In genomic region chr8:3671980-3672491, GRCm38 (mm10) we compare ENCODE assay signal across 7 mouse cellular contexts. TPM values are rescaled to one million over a fixed set of nuclear protein-coding genes. Genes with fewer than 3 reads are reported as not detected.
A peak's percentile ranks its signal among the peaks of the same experiment; 100 is the strongest.
DNase-seq lines count a peak whose midpoint lies in the region; ATAC-seq and TF ChIP-seq lines count a peak whose summit lies in the region.

Fcor (minus strand) TSS chr8:3672362.

- ATAC-seq in embryonic facial prominence, embryonic 12.5 days (ENCODE audit: insufficient number of reproducible peaks, insufficient read depth, low FRiP score, low TSS enrichment): peak; percentile 85
- peak; percentile 86 for ATAC-seq in limb, embryonic 12.5 days (ENCODE audit: insufficient number of reproducible peaks, insufficient read depth, low FRiP score, low TSS enrichment, low read depth)
- peak; percentile 89 for ATAC-seq in midbrain, embryonic 15.5 days (replicated peaks)

- no peaks in the 10 kb centered on the region for H3K36me3 ChIP-seq in embryonic facial prominence, embryonic 12.5 days
- no peaks in the 10 kb centered on the region for H3K36me3 ChIP-seq in kidney, adult 2 months (ENCODE audit: control insufficient read depth, insufficient read depth, low read length)
- no peaks in the 10 kb centered on the region for H3K36me3 ChIP-seq in limb, embryonic 12.5 days
- H3K36me3 ChIP-seq in midbrain, embryonic 15.5 days (replicated peaks): no peaks in the 10 kb centered on the region

- under 1% methylated on average over 23 of the region's 23 CpGs for WGBS in embryonic facial prominence, embryonic 12.5 days
- WGBS in kidney, adult 2 months: under 1% methylated on average over 23 of the region's 23 CpGs
- WGBS in limb, embryonic 12.5 days: 0% methylated on average over 23 of the region's 23 CpGs
- WGBS in midbrain, embryonic 15.5 days: under 1% methylated on average over 23 of the region's 23 CpGs

- H3K4me1 ChIP-seq in embryonic facial prominence, embryonic 12.5 days: no peaks in the 10 kb centered on the region
- no peaks in the 10 kb centered on the region; the same call in 1 of the 2 replicates for H3K4me1 ChIP-seq in kidney, adult 2 months (ENCODE audit: control insufficient read depth, insufficient read depth, low read length)
- peaks cover 11% of the 10 kb centered on the region; the same call in 1 of the 2 replicates for H3K4me1 ChIP-seq in limb, embryonic 12.5 days (replicated peaks)
- H3K4me1 ChIP-seq in midbrain, embryonic 15.5 days: peaks cover 12% of the 10 kb centered on the region; the same call in 1 of the 2 replicates

- no peaks in the 10 kb centered on the region for H3K9me3 ChIP-seq in embryonic facial prominence, embryonic 12.5 days
- H3K9me3 ChIP-seq in limb, embryonic 12.5 days: no peaks in the 10 kb centered on the region
- H3K9me3 ChIP-seq in midbrain, embryonic 15.5 days: no peaks in the 10 kb centered on the region

- no peak for TF ChIP-seq POLR2A in kidney, adult 2 months (IDR thresholded peaks at IDR 0.05; ENCODE audit: low read depth, low read length)

- peak within 1 kb of the TSS; percentile 53 for H3K4me2 ChIP-seq in embryonic facial prominence, embryonic 12.5 days (replicated peaks)
- H3K4me2 ChIP-seq in limb, embryonic 12.5 days: peak within 1 kb of the TSS; percentile 56
- H3K4me2 ChIP-seq in midbrain, embryonic 15.5 days: peak within 1 kb of the TSS; percentile 56

- peak within 1 kb of the TSS; percentile 49 for H3K4me3 ChIP-seq in embryonic facial prominence, embryonic 12.5 days
- H3K4me3 ChIP-seq in kidney, adult 2 months (ENCODE audit: insufficient read depth, low read depth, low read length): peak within 1 kb of the TSS; percentile 70
- peak within 1 kb of the TSS; percentile 53 for H3K4me3 ChIP-seq in limb, embryonic 12.5 days (replicated peaks)
- H3K4me3 ChIP-seq in midbrain, embryonic 15.5 days: peak within 1 kb of the TSS; percentile 53

- peak within 1 kb of the TSS; percentile 67 for H3K27ac ChIP-seq in embryonic facial prominence, embryonic 12.5 days
- H3K27ac ChIP-seq in kidney, adult 2 months (ENCODE audit: insufficient read depth, low read depth, low read length): no peak within 1 kb of the TSS
- H3K27ac ChIP-seq in limb, embryonic 12.5 days: peak within 1 kb of the TSS; percentile 69
- H3K27ac ChIP-seq in midbrain, embryonic 15.5 days: peak within 1 kb of the TSS; percentile 75

- DNase-seq in adrenal gland, postnatal 25 days: peak; percentile 85
- DNase-seq in heart, adult 18-20 months: peak; percentile 81 to 91
- DNase-seq in kidney, adult 2 months: peak; percentile 86
- DNase-seq in spleen, postnatal 10 days (ENCODE audit: low spot score in 2 of 2): peak; percentile 79 to 91

- no peaks in the 10 kb centered on the region for H3K27me3 ChIP-seq in embryonic facial prominence, embryonic 12.5 days
- H3K27me3 ChIP-seq in kidney, adult 2 months (replicated peaks; ENCODE audit: control insufficient read depth, insufficient read depth, low read length): no peaks in the 10 kb centered on the region
- H3K27me3 ChIP-seq in limb, embryonic 12.5 days: no peaks in the 10 kb centered on the region
- H3K27me3 ChIP-seq in midbrain, embryonic 15.5 days (replicated peaks): no peaks in the 10 kb centered on the region

- peak within 1 kb of the TSS; percentile 51 for H3K9ac ChIP-seq in embryonic facial prominence, embryonic 12.5 days
- H3K9ac ChIP-seq in limb, embryonic 12.5 days (replicated peaks): peak within 1 kb of the TSS; percentile 57
- peak within 1 kb of the TSS; percentile 42 for H3K9ac ChIP-seq in midbrain, embryonic 15.5 days

- TF ChIP-seq CTCF in kidney, adult 2 months (conservative IDR thresholded peaks at IDR 0.05; ENCODE audit: insufficient read depth, insufficient read length, low read depth, low read length): peak; percentile 95

RNA-seq across cellular contexts. Expression of gene Fcor, which starts in this region (rescaled TPM):
- 23.1 and 33.7 TPM in 2 replicates for total RNA-seq in adrenal gland, postnatal 25 days (2021)
- polyA plus RNA-seq in embryonic facial prominence, embryonic 12.5 days (2016; fragmentation: Nextera tagmentation; extraction: Ambion mirVana): 11.5 and 16.5 TPM in 2 replicates
- total RNA-seq in heart, adult 18-20 months (2021): 1 to 10 TPM in 1 of 2 experiments, under 1 TPM in 1; 0.82 to 7.1 TPM
- 15.1 and 15.5 TPM in 2 replicates for polyA plus RNA-seq in kidney, adult 2 months (2012; rRNA removed)
- 13.9 and 14.0 TPM in 2 replicates for polyA plus RNA-seq in limb, embryonic 12.5 days (2016; fragmentation: Nextera tagmentation; extraction: Ambion mirVana)
- 18.3 and 19.0 TPM in 2 replicates for polyA plus RNA-seq in midbrain, embryonic 15.5 days (2015; fragmentation: Nextera tagmentation; extraction: Ambion mirVana)
